Mouse (Mus musculus): ENCODE measurements around the gene 9030612E09Rik. TPM values are rescaled to one million over a fixed set of nuclear protein-coding genes. Genes with fewer than 3 reads are reported as not detected.
A peak's percentile ranks its signal among the peaks of the same experiment; 100 is the strongest.

Gene 9030612E09Rik
- 1 to 10 TPM; 1.9 to 2.4 TPM for total RNA-seq (2021)
- long read RNA-seq, experiment 1, partial matches to known transcripts: 0 of 2 reads
- long read RNA-seq, experiment 1, other reads (novel, unspliced or antisense): 0 of 2 reads
- long read RNA-seq, experiment 2, partial matches to known transcripts: 0 of 4 reads
- long read RNA-seq, experiment 2, other reads (novel, unspliced or antisense): 0 of 4 reads

DNA sequence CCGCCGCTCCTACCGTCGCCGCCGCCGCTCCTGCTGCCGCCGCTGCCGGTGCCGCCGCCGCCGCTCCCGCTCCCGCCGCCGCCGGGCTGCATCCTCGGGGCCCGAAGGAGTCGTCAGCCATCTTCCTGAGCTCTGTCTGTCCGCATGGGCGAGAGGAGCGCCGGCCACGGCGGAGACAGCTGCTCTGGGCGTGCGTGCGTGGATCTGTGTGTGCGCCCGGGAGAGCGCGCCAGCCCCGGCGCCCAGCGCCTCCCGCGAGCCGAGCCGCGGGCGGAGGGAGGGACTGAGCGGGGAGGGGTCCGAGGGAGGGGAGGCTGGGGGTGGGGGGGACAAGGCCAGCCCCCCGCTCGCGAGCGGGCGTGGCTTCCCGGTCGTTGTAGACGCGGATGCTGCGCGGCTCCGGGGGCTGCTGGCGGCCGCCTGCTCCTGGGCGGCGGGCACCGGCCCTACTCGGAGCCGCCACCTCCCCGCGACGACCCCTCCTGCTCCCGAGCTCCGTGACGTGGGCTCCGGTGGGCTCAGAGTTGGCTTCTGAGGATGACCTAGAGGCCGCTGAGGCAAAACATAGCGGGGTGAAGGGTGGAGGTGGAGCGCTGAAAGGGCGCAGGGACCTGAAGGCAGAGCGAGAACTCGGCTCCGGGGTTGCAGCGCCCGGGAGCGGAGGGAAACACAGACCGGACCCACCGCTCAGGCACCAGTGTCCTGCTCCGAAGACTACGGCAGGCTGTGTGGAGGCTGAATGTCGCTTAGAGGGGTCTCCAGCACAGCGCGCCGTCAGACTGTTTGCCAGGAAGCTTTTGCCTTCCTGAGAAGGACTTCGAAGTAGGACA is at the start of gene 9030612E09Rik, which contains the start of gene Sobp:
Gene 9030612E09Rik, plus strand, starts transcription at position 379 of the 830 bp plus-strand sequence.
Gene Sobp, minus strand, starts transcription at position 205 of the 830 bp plus-strand sequence.
- peak; percentile 53 to 74 for DNase-seq (ENCODE audit: low spot score in 2 of 2)

DNA sequence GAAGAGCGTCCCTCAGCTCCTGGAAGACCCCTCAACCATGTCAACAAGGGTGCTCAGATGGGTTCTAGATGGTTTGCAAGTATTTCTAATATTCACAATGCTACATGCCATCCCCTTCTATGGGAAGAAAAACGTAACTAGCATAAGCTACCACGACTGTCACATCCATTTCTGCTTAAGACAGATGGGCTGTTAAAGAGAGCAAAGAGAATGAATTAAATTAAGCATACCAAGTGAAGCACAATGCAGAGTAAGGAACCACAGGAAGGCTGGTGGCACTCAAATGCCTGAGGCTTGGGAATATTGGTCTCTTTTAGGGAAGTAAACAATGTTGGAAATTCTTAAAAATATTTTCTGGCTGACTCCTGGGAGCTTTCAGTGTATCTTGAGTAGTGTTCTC is 45.8 kb upstream of the 9030612E09Rik start:
- no peak for DNase-seq (ENCODE audit: low spot score in 2 of 2)

DNA sequence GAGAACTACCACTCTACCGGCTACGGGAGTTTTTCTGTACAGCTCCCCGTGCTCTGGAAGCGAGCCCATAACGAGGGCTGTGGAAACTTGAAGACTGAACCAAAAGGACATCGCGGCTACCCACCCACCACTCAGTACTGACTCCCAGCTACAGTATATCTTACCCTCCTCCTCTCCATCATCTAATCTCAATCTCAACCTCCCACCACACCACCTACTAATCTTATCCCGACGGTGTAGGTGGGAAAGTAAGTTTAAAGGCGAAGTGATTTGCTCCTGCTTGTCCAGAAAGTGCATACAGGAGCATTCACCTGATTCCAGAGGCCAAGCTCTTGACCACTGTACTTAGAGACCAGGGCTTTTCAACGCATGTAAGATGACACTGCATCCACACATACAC is 40.5 kb upstream of the 9030612E09Rik start:
- DNase-seq (ENCODE audit: low spot score in 2 of 2): no peak

DNA sequence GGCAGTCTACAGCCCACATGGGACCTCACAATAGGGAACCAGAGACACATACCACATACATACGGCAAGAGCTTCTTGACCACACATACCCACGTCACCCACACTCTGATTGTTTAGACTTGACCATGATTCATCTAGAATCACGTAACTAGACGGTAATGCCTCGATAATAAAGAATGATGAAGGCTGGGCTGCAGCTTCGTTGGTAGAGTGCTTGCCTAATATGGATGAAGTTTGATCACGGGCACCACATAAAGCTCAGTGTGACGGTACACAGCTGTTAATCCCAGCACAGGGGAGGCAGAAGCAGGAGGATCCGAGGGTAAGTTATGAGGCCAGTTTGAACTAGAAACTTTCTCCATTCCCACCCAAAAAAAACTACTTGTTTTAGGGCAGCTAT is 31.3 kb upstream of the 9030612E09Rik start:
- DNase-seq (ENCODE audit: low spot score in 2 of 2): no peak

DNA sequence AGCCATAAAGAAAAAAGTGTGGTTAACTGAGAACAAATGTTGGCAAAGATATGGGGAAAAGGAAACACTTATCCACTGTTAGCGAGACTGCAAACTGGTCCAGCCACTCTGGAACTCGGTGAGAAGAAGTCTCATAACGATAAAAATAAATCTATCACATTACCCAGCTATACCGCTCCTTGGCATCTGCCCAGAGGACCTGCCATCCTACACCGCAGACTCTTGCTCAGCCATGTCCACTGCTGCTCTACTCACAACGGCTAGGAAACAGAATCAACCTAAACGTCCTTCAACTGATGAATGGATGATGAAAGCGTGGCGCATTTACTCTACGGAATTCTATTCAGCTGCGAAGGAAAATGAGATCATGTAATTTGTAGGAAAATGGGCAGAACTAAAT is 26.0 kb upstream of the 9030612E09Rik start:
- DNase-seq (ENCODE audit: low spot score in 2 of 2): no peak

DNA sequence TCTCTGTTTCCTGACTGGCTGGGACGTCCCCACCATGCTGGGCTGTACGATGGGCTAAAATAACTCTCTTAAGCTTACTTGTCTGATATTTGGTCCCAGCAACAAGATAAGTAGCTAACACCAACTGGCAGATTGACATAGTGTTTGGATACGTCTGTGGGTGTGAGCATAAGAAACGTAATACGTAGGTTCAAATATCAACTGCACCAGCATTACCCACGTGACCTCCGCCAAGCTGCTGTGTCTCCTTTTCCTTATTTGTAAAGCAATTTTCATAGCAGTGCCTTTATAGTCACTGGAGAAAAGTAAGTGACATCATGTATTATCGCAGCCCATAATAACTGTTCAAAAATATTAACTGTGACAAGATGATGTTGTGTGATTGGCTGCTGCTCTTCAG is 21.9 kb upstream of the 9030612E09Rik start:
- DNase-seq (ENCODE audit: low spot score in 2 of 2): no peak

DNA sequence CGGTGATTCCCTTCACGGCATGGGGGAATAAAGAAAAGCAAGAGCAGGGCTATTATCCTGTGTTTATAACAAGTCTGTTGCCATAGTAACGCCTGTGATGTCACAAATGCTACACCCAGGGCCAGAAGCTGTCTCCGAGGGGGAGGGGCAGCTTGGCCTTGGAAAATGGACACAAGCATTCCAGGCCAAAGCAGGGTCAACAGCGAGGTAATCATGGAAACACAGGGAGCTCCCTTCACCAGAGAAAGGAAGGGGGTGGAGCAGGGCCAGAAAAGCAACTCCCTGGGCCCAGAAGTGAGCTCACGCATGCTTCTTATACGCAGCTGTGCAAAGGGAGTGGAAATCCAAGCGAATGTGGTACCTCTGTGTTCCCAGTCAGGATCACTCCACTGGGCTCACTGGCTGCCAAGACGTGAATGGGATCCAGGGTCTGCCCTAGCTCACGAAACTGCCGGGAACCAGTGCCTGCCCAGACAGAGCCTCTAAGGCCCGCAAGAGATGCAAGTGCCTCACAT is 19.4 kb upstream of the 9030612E09Rik start:
- peak; percentile 63 to 87 for DNase-seq (ENCODE audit: low spot score in 2 of 2)

DNA sequence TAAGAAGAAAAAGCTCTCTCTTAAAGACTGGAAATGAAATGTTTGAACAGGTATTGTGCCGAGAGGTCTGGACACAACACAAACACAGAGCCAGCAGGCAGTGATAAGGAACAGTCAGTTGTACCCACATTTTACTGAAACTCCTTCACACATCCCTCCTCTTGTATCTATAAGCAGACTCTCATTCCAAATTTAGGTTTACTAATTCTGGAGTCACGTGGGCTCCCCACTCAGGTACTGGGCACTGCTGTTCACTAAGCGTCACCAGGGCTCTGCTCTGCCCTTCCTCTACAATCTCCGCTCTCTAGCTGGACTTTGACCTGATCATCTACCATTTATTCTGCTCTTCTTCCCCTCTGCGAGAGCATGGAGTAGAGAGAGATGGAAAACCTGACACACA is 15.6 kb upstream of the 9030612E09Rik start:
- DNase-seq (ENCODE audit: low spot score in 2 of 2): no peak

DNA sequence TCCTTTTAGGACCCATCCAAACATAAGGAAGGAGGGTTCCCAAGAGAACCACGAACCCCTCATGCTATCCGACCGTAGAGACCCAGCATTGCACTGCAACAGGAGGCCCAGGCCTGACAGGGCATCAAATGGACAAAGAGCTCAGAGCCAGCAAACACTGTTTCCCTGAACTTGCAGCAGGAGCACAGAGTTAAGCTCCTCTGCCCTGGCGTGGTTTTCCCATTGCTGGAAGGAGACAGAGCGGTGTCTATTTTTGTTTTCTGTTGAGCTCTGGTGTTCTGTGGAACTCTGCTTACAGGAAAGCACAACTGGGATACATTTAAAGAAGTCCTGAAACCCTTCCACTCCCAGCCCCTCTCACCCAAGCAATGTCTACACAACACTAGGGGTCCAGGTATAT is 15.2 kb upstream of the 9030612E09Rik start:
- no peak for DNase-seq (ENCODE audit: low spot score in 2 of 2)

DNA sequence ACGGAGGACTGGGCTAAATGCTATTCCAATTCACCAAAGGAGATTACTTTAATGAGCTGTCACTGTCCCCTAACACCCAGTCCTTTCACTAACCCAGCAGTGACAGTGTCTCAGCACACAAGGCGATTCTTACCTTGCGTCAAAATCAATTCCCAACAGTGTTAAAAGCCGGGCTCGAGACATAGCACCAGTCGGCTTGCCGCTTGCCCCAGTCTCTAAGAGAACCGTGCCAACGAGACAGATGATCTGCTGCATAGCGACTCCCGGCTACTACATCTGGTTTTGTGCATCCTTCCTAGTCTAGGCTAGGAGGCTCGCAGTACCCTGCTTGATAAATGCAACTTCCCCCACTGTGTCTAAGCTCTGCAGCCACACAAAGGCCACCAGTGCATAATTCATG is 12.2 kb upstream of the 9030612E09Rik start:
- no peak for DNase-seq (ENCODE audit: low spot score in 2 of 2)

DNA sequence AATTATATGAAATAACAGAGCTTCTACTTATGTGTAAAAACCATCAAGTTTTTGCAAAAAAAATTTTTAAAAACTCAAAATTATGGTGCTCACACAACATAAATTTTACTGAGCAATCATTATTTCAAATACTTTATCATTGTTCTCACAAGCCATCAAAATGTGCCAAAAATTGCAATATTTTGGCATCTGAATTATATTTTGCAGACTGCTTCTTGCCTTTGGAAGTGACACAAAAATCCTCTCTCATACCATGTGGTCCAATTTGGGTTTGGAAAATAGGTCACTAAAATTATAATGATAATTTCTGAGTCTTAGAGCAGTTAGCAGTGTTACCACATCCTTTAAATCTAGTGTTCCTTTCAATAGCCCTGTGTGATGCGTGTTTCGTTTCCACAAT is 10.1 kb upstream of the 9030612E09Rik start:
- DNase-seq (ENCODE audit: low spot score in 2 of 2): no peak

DNA sequence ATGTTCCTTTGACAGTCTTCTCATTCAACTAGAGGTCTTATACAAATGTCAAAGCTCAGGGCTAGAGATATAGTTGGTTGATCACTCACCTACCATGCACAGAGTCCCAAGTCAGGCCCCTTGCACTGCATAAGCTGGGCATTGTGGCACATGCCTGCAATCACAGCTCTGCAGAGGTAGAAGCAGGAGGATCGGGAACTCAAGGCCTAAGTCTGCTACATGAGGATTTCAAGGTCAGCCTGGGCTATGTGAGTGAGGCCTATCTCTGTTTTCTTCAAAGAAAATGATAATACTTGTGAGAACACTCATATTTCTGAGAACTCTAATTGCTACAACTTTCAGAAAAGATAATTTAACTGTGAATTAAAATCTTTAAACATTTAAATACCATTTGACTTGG is 8.4 kb upstream of the 9030612E09Rik start:
- DNase-seq (ENCODE audit: low spot score in 2 of 2): no peak

DNA sequence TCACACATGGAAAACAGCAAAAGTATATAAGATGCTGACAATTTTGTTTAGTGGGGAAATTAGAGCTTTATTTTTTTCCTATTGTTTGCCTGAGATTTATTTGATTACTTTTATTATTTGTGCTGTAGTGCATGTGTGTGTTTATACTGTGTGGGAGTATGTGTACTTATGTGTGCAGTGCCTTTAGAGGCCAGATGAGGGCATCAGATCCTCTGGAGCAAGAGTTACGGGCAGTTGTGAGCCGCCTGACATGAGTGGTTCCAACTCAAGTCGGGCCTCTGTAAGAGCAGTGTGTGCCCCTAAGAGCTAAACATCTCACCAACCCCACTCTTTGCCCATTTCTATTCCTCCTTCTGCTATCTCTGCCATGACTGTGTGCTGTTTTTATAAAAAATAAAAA is 7.7 kb upstream of the 9030612E09Rik start:
- DNase-seq (ENCODE audit: low spot score in 2 of 2): no peak

DNA sequence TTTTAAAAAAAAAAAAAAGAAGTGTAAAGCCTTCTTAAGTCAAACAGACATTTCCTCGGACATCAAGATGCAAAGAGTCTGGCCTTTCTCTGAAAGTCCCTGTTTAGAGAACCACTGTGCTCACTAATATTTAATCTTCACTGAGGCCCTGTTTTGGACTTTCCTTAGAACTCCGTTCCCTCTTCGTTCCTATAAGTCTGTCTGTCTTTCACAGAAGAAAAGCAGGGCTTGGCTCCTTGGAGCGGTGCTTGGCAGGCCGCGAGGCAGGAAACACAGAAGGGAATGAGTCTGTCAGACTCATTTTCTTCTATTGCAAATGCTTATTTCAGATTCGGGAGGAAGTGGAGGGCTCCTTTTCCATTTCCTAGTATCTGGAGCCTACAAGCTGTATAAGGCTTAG is 5.7 kb upstream of the 9030612E09Rik start:
- no peak for DNase-seq (ENCODE audit: low spot score in 2 of 2)

DNA sequence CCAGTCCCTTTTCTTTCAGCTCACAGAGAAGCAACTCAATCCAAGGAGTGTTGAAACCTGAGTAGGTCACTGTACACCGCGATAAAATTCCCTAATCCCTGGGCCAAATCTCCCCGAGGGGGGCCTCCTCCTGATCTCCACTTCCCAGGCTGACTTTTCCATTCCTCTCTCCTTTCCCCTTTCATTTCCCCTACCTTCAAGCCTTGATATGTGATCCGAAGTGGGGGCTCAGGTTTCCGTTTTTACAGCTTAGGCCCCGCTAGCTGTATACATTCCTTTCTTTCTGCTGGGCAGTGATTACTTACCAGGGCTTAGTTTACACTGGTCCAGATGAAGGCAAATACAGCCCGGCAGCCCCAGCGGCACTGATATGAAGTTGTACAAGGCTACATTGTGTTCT is 3.4 kb upstream of the 9030612E09Rik start:
- no peak for DNase-seq (ENCODE audit: low spot score in 2 of 2)

DNA sequence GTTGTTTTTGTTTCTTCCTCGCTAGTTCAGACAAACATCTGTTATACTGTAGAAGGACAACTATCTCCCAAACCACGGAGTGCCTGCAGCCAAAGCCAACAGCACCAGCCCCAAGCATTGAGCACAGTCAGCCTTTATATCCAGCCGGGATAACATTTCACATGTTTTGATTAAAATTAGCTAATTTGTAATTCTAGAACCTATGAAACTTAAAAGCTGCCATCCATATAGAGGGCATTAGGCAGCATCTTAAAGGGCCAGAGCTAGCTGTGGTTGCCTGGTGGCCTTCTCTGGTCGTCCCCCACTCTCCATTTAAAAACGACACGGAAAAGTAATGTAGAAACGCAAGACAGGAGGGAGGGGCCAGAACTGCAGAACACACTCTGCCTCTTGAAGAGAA is 2.4 kb upstream of the 9030612E09Rik start:
- DNase-seq (ENCODE audit: low spot score in 2 of 2): no peak

DNA sequence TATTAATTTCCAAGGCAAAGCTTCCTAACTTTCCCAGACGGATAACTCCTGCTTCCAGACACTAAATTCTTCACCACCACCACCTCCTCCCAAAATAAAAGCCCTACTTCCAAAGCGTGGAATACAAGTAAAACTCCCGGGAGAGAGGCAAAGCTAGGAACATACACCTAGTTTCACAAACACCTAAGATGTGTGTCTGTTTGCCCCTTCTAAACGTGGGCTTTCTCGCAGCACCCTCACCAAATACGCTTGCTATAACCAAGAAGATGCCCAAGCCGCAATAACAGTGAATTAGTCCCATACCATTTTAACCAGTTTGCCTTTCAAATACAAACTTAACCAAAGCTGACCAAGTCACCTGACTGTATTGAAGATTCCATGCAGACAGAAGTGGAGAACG is 1.9 kb upstream of the 9030612E09Rik start:
- no peak for DNase-seq (ENCODE audit: low spot score in 2 of 2)

DNA sequence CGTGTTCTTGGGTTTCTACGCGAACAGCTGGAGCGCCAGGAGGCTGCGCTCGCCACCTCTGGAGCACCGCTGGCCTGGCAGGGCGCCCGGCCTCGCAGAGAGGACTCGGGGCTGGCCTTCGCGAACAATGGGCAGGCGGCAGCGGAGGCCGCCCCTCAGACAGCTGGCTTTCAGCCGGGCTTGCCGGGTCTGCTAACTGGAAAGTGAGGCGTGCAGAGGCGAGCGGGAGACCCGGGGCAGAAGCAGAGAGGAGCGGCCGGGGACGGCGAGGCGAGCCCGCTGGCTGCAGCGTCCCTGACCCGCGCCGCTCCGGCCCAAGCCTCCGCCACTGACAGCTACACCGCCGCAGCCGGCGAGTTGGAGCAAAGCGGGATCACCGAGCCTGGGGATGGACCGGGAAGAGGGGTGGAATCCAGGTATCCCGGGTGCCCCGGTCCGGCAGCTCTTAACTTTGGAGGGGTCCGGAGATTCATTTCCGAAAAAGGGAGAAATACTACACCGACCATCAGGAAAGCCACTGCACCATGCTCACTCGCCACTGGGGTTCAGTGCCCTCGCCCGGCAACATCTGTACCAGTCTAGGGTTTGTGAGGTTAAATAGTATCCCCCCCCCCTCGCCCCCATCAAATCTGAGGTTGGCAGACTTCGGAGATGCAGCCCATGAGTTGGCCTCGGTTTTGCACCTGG is 1.2 kb upstream of the 9030612E09Rik start:
- peak; percentile 75 to 85 for DNase-seq (ENCODE audit: low spot score in 2 of 2)

DNA sequence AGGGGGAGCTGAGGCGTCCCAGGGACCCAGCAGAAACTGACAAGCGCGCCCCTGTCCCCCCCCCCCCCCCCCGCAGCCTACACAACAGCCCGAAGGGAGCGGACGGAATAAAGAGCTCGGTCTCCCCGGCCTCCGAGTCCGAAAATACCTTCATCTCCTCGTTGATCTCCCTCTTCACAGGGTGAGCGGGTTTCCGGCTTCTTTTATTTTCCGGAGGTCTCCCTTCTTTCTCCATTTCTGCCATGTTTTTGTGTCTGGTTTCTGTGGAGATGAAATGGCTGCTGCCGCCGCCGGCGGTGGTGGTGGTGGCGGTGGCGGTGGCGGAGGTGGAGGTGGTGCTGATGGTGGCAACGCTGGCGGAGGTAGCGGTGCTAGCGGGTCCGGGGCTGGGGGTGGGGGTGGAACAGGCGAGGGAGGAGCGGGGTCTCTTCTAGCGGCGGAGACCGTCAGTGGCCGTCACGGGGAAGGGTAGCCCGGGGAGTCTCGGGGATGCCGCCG is 627 bp upstream of the 9030612E09Rik start:
- DNase-seq (ENCODE audit: low spot score in 2 of 2): peak in 1 of 2 experiments; percentile 32

DNA sequence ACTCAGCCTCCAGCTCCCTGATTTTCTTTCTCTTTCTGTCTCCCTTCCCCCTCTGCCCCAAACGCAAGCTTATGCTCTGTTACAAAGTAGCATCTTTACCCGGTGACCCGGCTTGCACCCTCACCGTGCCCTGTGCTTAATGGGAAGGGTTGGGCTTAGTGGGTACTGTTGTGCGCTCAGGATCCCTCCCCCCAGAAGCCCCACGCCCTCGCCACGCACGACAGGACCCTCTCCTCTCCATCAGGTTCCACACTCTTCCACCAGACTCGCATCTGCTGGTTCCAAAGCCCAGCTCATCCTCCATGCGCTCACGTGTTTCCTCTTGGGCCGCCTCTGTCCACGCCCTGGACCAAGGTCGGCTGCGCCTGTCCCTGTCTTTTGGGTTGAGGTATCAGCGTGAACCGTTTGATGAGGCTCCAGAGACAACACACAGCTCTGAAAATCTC is 675 bp downstream of the 9030612E09Rik start:
- no peak for DNase-seq (ENCODE audit: low spot score in 2 of 2)

DNA sequence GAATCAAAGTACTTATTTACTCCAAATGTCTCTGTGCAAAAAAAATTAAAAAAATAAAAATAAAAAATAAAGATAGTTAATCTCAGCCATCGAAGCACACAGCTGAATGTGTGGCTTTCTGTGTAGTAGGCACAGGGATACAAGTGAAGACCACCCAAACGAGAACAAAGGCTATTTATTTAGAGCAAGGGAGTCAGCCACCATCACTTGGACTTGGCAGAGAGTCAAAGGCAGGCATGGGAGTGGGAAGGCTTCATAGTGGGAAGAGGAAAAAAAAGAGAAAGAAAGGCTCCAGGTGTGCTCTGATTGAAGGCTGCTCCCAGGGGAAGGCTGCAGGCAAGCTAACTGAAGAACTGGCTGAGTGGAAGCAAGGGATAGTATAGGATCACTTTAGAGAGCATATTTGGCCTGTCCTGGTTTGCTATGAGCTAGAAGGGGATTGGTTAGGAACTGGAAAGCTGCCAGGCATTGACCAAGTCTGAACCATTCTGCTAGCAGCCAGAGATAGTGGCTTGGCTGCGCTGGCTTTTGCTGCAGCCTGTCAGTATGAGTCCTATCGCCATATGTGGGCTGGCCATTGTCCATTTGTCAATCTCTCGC is 5.9 kb downstream of the 9030612E09Rik start:
- no peak for DNase-seq (ENCODE audit: low spot score in 2 of 2)

All from gastrocnemius, postnatal 4 days (tissue).